Mouse (Mus musculus) heart, adult 2 months (tissue): ENCODE measurements around the gene Abr.

Experiments
- CTCF ChIP-seq: fragments of 200-600 bp; IDR thresholded peaks from 2 replicates; pipeline ENCODE4 v1.8.1; 2022; ENCODE audit warnings: antibody characterized with exemption, mild to moderate bottlenecking, moderate library complexity
- EP300 ChIP-seq: fragments of 200-500 bp; IDR thresholded peaks from 2 replicates; pipeline ENCODE4 v1.6.1; 2011; ENCODE audit warnings: low read depth, low read length, control low read depth; ENCODE audit not compliant: insufficient read depth
- POLR2A ChIP-seq: fragments of 200-500 bp; IDR thresholded peaks from 2 replicates; pipeline ENCODE4 v1.6.1; 2011; ENCODE audit warnings: mild to moderate bottlenecking, low read depth, low read length, control low read depth; ENCODE audit not compliant: insufficient read depth

DNA sequence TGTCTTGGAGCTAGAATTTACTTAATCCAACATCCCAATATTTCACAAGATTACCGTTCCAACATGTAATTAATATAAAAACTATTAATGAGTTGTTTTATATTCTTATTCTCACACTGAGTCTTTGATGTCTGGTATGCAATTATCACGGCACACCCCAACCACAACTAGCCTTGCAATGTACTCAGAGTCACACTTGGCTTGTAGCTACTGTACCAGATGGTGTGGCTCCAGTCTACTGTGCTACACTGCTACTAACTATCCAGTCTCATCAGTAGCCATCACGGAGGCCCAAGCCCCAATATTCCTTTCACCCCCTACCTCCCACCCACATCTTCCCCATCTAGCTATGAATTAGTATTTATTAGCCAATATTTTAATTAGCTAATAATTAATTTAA, 245.7 kb downstream of the Abr start:
- TF ChIP-seq CTCF (no peak), EP300 (no peak), POLR2A (no peak)
